Mouse (Mus musculus) gastrocnemius, adult 8-10 months (tissue): ENCODE measurements around the gene Pomp. TPM values are rescaled to one million over a fixed set of nuclear protein-coding genes. Genes with fewer than 3 reads are reported as not detected.

ENCODE experiments used
- DNase-seq, 2 experiments: peaks; one replicate each; pipeline ENCODE4 v3.0.0; 2022; ENCODE audit warnings: low spot score in 2 of 2
- total RNA-seq, 4 experiments: library from RNA; stranded (reverse); gene quantifications; 2 replicates each; pipeline ENCODE4 v1.2.4; 2022

The Pomp gene
- total RNA-seq = 100 to 1,000 TPM; 128 to 135 (median 130) TPM

GRCm38 (mm10) chr5:147860449-147861261 lies at the start of gene Pomp:
Gene Pomp (plus strand): TSS chr5:147860461.
- peak; percentile 77 to 83 for DNase-seq

- peak; percentile 5 to 22 for DNase-seq
Measured at GRCm38 (mm10) chr5:147812255-147813040, 47.8 kb upstream of the Pomp start.

GRCm38 (mm10) chr5:147814971-147815370 lies 45.3 kb upstream of the Pomp start:
- no peak for DNase-seq

DNA sequence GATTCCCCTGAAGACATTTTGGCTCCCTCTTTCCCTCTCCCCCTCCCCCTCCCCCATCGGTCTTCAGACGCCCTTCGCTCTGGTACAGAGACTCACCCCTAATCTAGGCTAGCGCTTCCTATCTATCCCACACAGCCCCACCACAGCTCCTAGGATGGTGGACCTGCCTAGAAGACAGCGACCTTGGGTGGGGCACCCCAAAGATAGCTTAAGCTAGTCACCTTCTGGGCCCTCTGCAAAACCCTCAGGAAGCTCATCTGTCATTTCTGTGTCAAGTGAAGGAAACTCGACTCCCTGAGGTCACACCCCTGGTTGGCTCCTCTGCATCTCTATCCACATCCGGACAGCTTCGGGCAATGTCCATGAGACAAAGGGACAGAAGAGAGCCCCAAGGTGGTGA lies 44.7 kb upstream of the Pomp start:
- no peak for DNase-seq

DNA sequence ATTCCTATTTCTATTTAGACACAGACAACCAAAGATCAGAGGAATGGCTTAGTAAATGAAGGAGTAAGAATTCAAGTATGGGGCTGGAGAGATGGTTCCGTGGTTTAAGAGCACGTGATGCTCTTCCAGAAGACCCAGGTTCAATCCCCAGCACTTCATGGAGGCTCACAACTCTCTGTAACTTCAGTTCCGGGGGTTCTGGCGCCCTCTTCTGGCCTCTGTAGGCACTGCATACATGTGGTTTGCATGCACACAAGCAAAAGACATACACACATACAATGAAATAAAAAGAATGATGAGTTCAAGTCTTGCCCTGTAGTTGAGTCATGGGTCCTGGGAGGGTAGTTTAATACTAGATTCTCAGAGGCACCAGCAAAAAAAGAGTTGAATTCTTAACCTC lies 43.8 kb upstream of the Pomp start:
- DNase-seq = no peak

DNA sequence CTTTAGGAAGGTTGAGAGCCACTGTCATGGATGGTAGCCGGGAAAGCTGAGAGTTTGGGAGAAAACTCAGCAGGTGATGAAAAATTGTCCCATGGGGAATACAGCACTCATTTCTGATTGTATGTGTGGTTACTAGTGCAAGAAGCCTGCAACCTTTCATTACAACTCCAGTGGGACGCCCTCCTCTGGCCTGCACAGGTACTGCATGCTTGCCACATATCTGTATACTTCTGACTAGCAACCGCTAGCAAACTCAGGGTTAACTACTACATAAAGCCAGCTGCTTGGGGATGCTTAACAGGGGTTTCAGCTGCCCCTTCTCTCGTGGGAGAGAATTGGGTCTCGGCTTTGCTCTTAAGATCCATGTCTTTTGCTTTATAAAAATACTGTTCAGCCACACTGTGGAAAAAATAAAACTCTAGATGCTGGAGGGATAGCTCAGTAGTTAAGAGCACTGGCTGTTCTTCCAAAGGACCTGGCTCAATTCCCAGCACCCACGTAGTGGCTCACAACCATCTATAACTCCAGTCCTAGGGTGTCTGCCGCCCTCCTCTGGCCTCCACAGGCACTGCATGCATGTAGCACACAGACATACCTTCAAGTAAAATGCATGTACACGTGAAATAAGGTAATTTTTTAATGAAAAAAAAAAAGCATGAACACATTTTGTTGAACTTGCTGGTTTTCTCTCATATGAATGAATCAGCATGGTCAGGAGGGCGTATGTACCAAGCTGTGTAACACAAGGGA lies 42.3 kb upstream of the Pomp start:
- DNase-seq = no peak

DNA sequence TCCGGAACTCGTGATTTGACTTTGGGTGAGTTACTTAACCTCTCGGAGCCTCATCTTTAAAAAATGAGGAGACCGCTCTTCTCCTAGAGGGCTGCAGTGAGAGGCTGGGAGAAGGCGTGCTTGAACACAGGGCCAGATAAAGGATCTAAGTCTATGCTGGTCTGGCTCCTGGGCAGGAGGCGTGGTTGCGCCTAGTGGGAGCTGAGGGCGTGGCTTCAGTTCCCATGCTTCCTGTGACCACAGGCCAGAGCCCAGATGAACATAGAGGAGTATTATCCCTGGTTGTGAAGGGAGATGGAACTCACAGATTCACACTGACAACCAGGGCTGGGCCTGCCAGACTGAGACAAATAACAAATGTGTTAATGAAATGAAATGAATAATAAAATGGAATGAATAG lies 41.4 kb upstream of the Pomp start:
- no peak for DNase-seq

DNA sequence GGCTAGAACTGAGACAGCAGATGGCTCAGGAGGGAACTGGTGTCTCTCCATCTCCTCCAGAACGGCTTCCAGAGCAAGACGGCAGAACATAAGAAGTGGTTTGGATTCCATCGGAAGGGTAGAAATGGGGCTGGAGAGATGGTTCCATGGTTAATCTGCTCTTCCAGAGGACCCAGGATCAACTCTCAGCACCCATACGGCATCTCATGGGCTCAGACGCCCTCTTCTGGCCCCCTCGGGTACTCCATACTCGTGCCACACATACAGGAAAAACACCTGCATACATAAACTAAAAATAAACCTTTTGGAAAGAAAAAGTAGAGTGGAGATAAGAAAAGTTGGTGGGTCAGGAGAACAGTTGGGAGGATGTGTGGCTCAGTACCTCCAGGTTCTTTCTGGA lies 40.4 kb upstream of the Pomp start:
- no peak for DNase-seq

GRCm38 (mm10) chr5:147824021-147824605 lies 36.1 kb upstream of the Pomp start:
- DNase-seq = no peak

GRCm38 (mm10) chr5:147825375-147825969 lies 34.8 kb upstream of the Pomp start:
- no peak for DNase-seq

DNA sequence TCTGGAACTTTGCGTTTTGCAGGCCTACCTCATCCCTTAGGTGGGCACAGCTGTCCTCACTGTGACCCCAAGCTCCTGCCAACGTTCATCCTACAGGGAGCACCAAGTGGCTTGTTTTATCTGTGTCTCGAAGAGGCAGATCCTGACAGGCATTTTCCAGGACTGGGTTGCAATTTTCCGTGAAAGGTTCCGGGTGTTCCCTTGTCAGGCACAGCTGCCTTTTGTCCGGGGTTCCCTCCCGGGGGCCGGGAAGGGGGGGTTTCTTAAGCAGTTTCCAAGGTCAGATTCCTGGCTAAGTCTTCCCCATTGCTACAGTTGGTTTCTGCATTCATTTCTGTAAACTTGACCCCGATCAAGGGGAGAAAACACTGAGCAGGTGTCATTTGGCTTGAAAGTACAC lies 34.2 kb upstream of the Pomp start:
- DNase-seq = no peak

GRCm38 (mm10) chr5:147826546-147826945 lies 33.7 kb upstream of the Pomp start:
- no peak for DNase-seq

GRCm38 (mm10) chr5:147828846-147829245 lies 31.4 kb upstream of the Pomp start:
- no peak for DNase-seq

GRCm38 (mm10) chr5:147832842-147833241 lies 27.4 kb upstream of the Pomp start:
- DNase-seq = no peak

DNA sequence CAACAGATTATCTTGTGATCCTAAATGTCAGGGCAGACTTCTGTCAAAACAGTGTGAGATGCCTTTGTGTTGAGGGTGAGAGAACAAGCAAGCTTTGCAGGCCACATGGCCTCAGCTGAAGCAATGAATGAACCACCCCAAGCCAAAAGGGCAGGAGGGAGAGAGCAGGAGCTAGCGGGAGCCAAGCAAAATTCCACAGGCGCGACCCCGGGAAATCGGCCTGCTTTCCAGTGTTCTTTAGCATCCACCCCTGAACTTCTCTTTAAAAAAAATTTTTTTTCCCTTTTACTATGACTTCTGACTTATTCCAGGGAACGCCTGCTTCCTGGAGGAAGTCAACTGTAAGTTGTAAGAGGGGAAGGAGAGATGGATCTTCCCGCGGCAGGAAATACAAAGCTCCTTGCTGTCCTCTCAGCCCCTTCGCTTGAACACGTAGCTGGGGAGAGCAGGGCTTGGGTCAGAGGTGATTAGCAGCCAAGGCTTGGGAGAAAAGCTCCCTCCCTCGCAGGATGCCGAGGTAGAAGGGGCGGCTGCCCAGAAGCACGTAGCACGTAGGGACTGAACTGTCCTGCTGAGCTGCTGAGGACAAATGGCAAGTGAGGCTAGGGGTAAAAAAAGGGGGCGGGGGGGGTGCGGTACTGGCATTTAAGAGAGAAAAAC lies 25.3 kb upstream of the Pomp start:
- no peak for DNase-seq

DNA sequence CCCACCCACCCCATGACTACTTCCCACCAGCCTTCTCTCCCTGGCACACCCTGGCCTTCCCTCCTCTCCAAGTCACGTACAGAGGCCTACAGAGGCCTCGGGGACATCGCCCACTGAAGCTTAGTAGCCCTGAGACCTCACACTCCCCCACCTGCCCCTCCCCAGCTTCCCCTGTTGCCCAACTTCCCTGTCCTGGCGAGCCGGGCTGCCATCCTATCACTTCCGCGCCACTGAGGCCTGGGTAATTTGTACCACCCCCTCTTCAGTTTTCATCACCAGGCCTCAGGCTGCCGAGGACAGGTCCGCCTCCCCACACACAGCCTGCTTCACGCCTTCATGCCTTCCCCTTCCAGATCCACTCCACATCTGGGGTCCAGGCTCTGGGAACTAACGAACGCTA lies 20.8 kb upstream of the Pomp start:
- DNase-seq = no peak

DNA sequence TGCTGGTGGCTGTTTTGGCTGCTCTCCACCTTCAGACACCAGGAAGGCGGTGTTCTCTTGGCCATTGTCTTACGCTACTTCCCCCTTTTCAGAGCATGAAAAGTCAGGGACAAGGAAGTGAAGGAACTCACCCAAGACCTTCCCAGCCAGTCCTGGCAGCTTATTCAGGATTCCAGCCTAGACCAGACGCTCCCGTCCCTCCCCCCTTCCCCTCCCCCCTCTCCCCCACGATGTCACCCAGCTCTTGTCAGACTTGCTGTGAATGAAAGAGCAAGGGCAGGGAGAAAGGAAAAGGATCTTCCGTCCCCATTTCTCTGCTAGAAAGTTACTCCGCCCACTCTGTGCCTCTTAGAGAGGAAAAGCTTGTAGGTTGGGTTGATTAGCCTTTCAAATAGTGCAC lies 16.9 kb upstream of the Pomp start:
- no peak for DNase-seq

- DNase-seq = no peak
Measured at GRCm38 (mm10) chr5:147845319-147845718, 14.9 kb upstream of the Pomp start.

DNA sequence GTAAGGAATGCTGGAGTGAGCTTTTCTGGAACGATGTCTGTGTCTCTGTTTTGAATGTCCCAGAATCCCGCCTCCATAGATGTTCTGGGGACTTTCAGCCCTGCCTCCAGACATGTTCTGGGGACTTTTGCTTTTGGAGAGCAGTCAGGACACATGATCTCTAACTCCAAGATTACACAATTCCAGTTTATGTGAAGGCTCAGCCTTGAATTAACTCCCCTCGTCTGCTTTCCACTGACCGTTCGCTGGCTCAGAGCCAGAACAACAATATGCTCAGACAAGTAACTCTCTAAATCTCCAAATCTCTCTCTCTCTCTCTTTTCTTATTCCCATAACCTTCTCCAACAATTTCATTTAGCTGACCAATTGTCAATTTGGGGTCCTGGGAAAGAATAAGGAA lies 12.9 kb upstream of the Pomp start:
- DNase-seq = no peak

GRCm38 (mm10) chr5:147848164-147848863 lies 11.9 kb upstream of the Pomp start:
- peak; percentile 12 to 28 for DNase-seq
